Mouse (Mus musculus): ENCODE data around the gene 9930022D16Rik. TPM values are rescaled to one million over a fixed set of nuclear protein-coding genes. Genes with fewer than 3 reads are reported as not detected.

Gene 9930022D16Rik
- total RNA-seq, 2 experiments from 2014 or later = not detected

- H3K27ac ChIP-seq = no peak overlapping the region
- no peak overlapping the region for H3K4me3 ChIP-seq
- DNase-seq = no peak
- TF ChIP-seq CTCF (IDR thresholded peaks at IDR 0.05) = no peak
- intact Hi-C loops (cut with DNase I) = no loop called here
Observed at GRCm38 (mm10) chr11:109442166-109442730, 28.5 kb downstream of the 9930022D16Rik start.

GRCm38 (mm10) chr11:109443468-109444263 lies 29.9 kb downstream of the 9930022D16Rik start:
- no peak for DNase-seq
- Histone ChIP-seq H3K4me3 (no peak overlapping the region), H3K27ac (no peak overlapping the region)
- intact Hi-C loops (cut with DNase I) = loop anchor here (2.0 kb wide), 1 partner anchor 417 kb away; no protein-coding TSS in a partner anchor
- no peak for TF ChIP-seq CTCF (IDR thresholded peaks at IDR 0.05)

DNA sequence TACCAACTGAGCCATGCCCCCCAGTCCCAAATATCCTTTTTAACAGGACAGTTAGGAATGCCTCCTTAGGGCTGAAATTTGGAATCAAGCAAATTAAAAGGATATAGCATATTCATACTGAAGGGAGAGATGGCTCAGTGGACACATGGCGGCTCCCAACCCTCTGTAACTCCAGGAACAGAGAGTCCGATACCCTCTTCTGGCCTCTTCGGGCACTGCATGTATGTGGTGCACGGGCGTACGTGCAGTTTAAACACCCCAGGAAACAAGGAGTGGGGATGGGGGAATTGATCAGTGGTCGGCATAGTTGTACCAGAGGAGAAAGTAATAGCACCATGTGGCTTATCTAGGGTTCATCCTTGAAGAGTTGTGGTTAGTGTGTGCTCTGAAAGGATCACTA lies 30.9 kb downstream of the 9930022D16Rik start:
- peak; percentile 57 for TF ChIP-seq CTCF (IDR thresholded peaks at IDR 0.05)
- H3K4me3 ChIP-seq = no peak overlapping the region
- no peak overlapping the region for H3K27ac ChIP-seq
- intact Hi-C loops (cut with DNase I) = loop anchor here (2.0 kb wide), 1 partner anchor 416 kb away; no protein-coding TSS in a partner anchor
- peak; percentile 37 for DNase-seq

DNA sequence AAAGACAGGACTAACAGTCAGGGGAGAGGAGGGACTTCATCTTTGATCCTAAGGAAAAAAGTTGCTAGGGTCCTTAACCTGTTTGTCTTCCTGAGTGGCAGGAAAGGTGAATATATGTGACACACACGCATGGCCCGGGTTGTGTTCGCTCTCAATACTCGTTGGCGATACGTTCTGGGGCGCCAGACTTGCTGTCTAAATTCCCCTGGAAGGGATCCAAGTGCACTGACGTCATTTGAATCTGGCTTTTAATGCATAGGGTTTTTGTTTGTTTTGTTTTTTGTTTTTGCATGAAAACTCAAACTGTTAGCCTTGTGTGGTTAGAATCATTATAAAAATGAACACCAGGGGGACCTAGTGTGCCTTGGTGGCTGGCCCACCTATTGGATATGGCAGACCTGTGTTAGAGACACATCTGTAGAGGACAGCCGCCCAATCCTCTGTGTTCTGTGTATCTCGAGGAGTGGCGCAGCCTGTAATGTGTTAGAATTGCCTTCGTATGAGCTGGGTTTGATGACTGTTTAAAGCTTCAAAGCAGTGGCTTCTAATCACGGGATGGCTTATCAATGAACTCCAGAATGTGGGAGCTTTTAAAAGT lies 31.8 kb downstream of the 9930022D16Rik start:
- DNase-seq = no peak
- H3K4me3 ChIP-seq = no peak overlapping the region
- intact Hi-C loops (cut with DNase I) = loop anchor here (1.0 to 5.0 kb wide), 5 partner anchors 117 to 415 kb away; no protein-coding TSS in a partner anchor
- H3K27ac ChIP-seq = no peak overlapping the region
- peak; percentile 76 for TF ChIP-seq CTCF (IDR thresholded peaks at IDR 0.05)

DNA sequence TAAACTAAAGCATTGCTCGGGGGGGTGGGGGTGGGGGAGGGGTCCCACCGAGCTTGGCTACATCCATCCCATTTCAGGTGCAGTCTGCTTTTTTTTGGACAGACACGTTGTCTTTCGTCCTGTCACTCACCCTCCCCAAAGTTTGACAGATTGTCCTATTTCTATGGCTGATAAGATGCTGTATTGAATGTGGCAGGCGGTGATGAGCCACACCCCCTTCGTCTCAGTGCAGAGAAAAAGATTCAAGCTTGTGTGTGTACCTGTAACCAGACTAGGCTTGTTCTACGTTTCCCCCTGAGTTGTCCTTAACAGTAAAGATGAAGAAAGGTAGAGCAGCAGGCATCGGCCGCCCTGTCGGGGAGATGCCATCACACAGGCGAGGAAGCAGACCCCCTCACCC lies 37.5 kb downstream of the 9930022D16Rik start:
- no peak overlapping the region for H3K4me3 ChIP-seq
- TF ChIP-seq CTCF (IDR thresholded peaks at IDR 0.05) = no peak
- DNase-seq = no peak
- intact Hi-C loops (cut with DNase I) = no loop called here
- H3K27ac ChIP-seq = no peak overlapping the region

DNA sequence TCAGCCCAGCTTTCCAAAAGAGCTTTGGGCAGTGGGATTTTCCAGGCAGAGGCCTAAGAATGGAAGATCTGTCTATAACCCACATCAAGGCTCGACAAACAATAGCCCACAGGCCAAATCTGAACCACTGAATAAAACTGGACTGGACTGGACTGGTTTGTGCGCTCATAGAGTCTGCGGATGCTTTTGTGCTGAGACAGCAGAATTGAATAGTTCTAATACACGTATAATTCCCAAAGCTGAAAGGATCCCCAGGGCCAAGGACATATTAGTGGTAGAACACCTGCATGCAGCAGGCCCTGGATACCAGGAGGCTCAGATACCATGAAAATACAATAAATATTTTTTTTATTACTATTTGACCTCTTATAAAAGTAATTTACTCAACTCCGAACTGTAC lies 42.5 kb downstream of the 9930022D16Rik start:
- no peak for TF ChIP-seq CTCF (IDR thresholded peaks at IDR 0.05)
- no peak for DNase-seq
- H3K27ac ChIP-seq = no peak overlapping the region
- H3K4me3 ChIP-seq = no peak overlapping the region
- intact Hi-C loops (cut with DNase I) = no loop called here

- Histone ChIP-seq H3K27ac (no peak overlapping the region), H3K4me3 (no peak overlapping the region)
- TF ChIP-seq CTCF (IDR thresholded peaks at IDR 0.05) = no peak
- intact Hi-C loops (cut with DNase I) = no loop called here
- no peak for DNase-seq
Observed at GRCm38 (mm10) chr11:109458165-109458564, 44.4 kb downstream of the 9930022D16Rik start.

DNA sequence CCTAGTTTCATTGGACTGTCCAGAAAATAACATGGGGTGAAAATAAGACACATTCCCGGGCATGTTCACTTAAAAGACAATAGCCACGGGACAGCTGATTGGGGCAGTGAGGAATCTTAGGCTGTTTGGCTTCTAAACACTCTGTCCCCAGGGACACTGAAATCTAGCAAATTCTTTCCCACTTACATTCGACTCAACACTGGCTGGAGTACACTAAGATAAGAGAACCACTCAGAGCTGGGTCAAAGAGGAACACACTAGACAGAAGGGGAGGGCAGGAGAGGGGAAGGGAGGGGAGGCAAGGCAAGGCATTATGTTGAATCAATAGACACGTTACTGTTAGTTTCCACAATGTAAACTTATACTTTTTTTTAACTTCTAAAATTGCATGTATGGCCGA lies 46.9 kb downstream of the 9930022D16Rik start:
- TF ChIP-seq CTCF (IDR thresholded peaks at IDR 0.05) = no peak
- no peak overlapping the region for H3K4me3 ChIP-seq
- H3K27ac ChIP-seq = no peak overlapping the region
- intact Hi-C loops (cut with DNase I) = no loop called here
- no peak for DNase-seq

DNA sequence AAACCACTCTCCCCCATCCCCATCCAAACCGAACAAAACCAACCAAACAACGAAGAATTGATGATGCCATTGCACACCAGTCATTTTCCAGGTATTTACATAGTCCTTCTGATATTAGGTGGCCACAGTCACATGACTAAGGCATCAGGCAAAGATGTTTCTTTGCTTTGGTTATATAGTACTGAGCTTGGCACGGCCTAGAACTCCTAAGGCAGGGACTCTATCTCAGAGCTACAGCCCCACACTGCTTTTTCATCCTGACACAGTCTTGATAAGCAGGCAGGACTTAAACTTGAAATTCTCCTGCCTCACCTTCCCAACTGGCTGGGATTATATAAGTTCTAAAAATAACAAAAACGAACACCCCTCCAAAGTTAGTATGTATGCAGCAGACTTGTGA lies 51.4 kb downstream of the 9930022D16Rik start:
- no peak for TF ChIP-seq CTCF (IDR thresholded peaks at IDR 0.05)
- Histone ChIP-seq H3K4me3 (no peak overlapping the region), H3K27ac (no peak overlapping the region)
- DNase-seq = no peak
- intact Hi-C loops (cut with DNase I) = no loop called here

- intact Hi-C loops (cut with DNase I) = no loop called here
- TF ChIP-seq CTCF (IDR thresholded peaks at IDR 0.05) = no peak
- Histone ChIP-seq H3K4me3 (no peak overlapping the region), H3K27ac (no peak overlapping the region)
- no peak for DNase-seq
Observed at GRCm38 (mm10) chr11:109466987-109467386, 53.3 kb downstream of the 9930022D16Rik start.

GRCm38 (mm10) chr11:109468133-109468532 lies 54.4 kb downstream of the 9930022D16Rik start:
- no peak overlapping the region for H3K4me3 ChIP-seq
- no peak for DNase-seq
- H3K27ac ChIP-seq = no peak overlapping the region
- intact Hi-C loops (cut with DNase I) = no loop called here
- TF ChIP-seq CTCF (IDR thresholded peaks at IDR 0.05) = no peak

Small RNA genes within 50 kb of the gene (microRNA-seq; reads per million reads assigned to microRNA genes)
- not detected for gene Gm25540

Other genes starting within 250 kb of the 9930022D16Rik start
- under 1 TPM; 0.13 to 0.20 TPM for gene Rgs9, start 115.8 kb upstream of the 9930022D16Rik start, total RNA-seq (2021)
- 10 to 100 TPM; 25.6 to 27.8 TPM for gene Gna13, start 51.1 kb upstream of the 9930022D16Rik start, total RNA-seq (2021)
- 10 to 100 TPM; 70.4 to 71.7 TPM for gene Amz2, start 12.0 kb downstream of the 9930022D16Rik start, total RNA-seq (2021)
- gene Arsg, start 59.5 kb downstream of the 9930022D16Rik start, total RNA-seq (2021) = under 1 TPM; 0.84 to 0.86 TPM
- 1 to 10 TPM; 7.4 to 9.2 TPM for gene Slc16a6, start 59.7 kb downstream of the 9930022D16Rik start, total RNA-seq (2021)
- gene Wipi1, start 198.1 kb downstream of the 9930022D16Rik start, total RNA-seq (2021) = 10 to 100 TPM; 53.0 to 60.8 TPM
- gene Prkar1a, start 235.5 kb downstream of the 9930022D16Rik start, total RNA-seq (2021) = 100 to 1,000 TPM in 1 of 2 experiments, 10 to 100 TPM in 1; 98.9 to 117 TPM